Comparison of ENCODE assay signal across 9 mouse cellular contexts in the genomic region with DNA sequence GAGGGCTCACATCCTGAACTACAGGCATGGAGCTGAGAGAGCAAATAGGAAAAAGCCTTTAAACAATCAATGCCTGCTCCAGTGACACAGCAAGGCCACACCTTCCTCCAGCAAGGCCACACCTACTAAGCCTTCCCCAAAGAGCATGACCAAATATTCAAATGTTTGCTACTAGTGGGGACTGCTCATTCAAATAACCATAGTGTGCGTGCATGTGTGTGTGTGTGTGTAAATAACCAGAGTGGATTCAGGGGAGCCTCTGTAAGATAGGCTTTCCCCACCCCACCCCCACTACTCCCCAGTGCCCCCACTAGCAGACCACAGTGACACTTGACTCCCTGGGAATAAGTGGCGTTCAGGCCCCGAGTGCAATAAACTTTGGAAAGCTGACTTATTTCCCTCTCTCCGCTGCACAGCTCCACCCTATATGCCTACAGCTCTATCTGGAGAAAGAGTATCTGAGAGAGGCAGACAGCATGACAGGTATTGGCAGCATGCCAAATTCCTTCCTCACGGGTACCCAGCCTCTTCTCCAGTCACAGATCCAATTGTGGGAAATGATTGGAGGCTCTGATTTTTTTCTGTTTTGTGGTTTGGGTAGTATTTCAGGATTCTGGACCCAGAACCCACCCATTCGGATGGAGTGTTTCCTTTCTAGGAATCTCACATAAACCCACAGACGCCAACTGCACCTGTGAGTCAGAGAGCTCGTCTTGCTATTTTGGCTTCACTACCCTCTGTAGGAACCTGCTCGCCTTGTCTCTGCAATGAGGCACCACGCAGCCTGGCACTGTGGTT. TPM values are rescaled to one million over a fixed set of nuclear protein-coding genes. Genes with fewer than 3 reads are reported as not detected.
DNase-seq lines count a peak whose midpoint lies in the region; ATAC-seq lines count a peak whose summit lies in the region.
"Had no signal": no experiment of that assay in that cellular context is flagged by ENCODE, and none has a peak within 500 bp of the region (broad histone marks: within the 10 kb centered on the region; RNA-seq: fewer than 3 reads in every experiment).

No protein-coding gene starts in this region.

- H3K4me3 ChIP-seq in midbrain, embryonic 14.5 days (replicated peaks; ENCODE audit: low read depth, low read length), result no peak overlapping the region
- H3K4me3 ChIP-seq in midbrain, embryonic 10.5 days, result no peak overlapping the region
- H3K4me3 ChIP-seq in hindbrain, embryonic 13.5 days, result no peak overlapping the region
- H3K4me3 ChIP-seq: layer of hippocampus, adult 2 months had no signal

- H3K9ac ChIP-seq in midbrain, embryonic 14.5 days (replicated peaks; ENCODE audit: low read length), result no peak overlapping the region
- no peak overlapping the region for H3K9ac ChIP-seq in hindbrain, embryonic 13.5 days

- H3K4me1 ChIP-seq in midbrain, embryonic 14.5 days (ENCODE audit: control insufficient read depth, insufficient read depth, low read length), result no peaks in the 10 kb centered on the region
- no peaks in the 10 kb centered on the region; the same call in 1 of the 2 replicates for H3K4me1 ChIP-seq in midbrain, embryonic 10.5 days
- peaks cover 12% of the 10 kb centered on the region for H3K4me1 ChIP-seq in hindbrain, embryonic 13.5 days (replicated peaks)

- H3K4me2 ChIP-seq in midbrain, embryonic 14.5 days (ENCODE audit: low read length), result no peak overlapping the region
- H3K4me2 ChIP-seq in hindbrain, embryonic 13.5 days, result no peak overlapping the region

- H3K36me3 ChIP-seq in midbrain, embryonic 14.5 days (ENCODE audit: control insufficient read depth, insufficient read depth, low read length), result no peaks in the 10 kb centered on the region
- H3K36me3 ChIP-seq in midbrain, embryonic 10.5 days, result no peaks in the 10 kb centered on the region
- H3K36me3 ChIP-seq in hindbrain, embryonic 13.5 days, result no peaks in the 10 kb centered on the region

- ATAC-seq in cerebellum, adult (ENCODE audit: insufficient number of reproducible peaks, low FRiP score, low TSS enrichment), result no peak
- ATAC-seq in midbrain, embryonic 14.5 days (ENCODE audit: low FRiP score, low TSS enrichment), result no peak
- 0 out of 2 replicates have a peak, but pooled peaks have one; percentile 13 for ATAC-seq in hindbrain, embryonic 13.5 days (ENCODE audit: low FRiP score)

- WGBS in midbrain, embryonic 14.5 days, result 54% methylated on average over 10 of the region's 10 CpGs
- 76% methylated on average over 10 of the region's 10 CpGs for WGBS in midbrain, embryonic 10.5 days
- 65% methylated on average over 10 of the region's 10 CpGs for WGBS in hindbrain, embryonic 13.5 days

- no peak overlapping the region for H3K27ac ChIP-seq in midbrain, embryonic 14.5 days (replicated peaks; ENCODE audit: low read depth, low read length)
- no peak overlapping the region for H3K27ac ChIP-seq in midbrain, embryonic 10.5 days (replicated peaks)
- H3K27ac ChIP-seq in hindbrain, embryonic 13.5 days, result no peak overlapping the region
- H3K27ac ChIP-seq: layer of hippocampus, adult 2 months had no signal

- peak; percentile 66 to 69 for DNase-seq in cerebellum, postnatal 10 days
- peak; percentile 68 for DNase-seq in midbrain, embryonic 14.5 days
- no peak for DNase-seq in midbrain, embryonic 10.5 days (ENCODE audit: low spot score)
- DNase-seq in left cerebral cortex, postnatal 25 days (ENCODE audit: low spot score in 2 of 2), result peak; percentile 82 to 97
- no peak for DNase-seq in thymus, postnatal 10 days (ENCODE audit: low spot score in 2 of 2)
- no peak for DNase-seq in c-Kit-positive CD71-positive TER-119-positive erythroid progenitor cells, embryonic 14.5 days (ENCODE audit: low spot score)

- intact Hi-C loops in left cerebral cortex, postnatal 25 days (cut with DNase I), result loop anchor here (2.0 kb wide), 1 partner anchor 61 kb away; a partner anchor contains a TSS

- no peaks in the 10 kb centered on the region for H3K9me3 ChIP-seq in midbrain, embryonic 14.5 days (ENCODE audit: control insufficient read depth, low read length)
- no peaks in the 10 kb centered on the region for H3K9me3 ChIP-seq in midbrain, embryonic 10.5 days (replicated peaks)
- no peaks in the 10 kb centered on the region for H3K9me3 ChIP-seq in hindbrain, embryonic 13.5 days

- no peaks in the 10 kb centered on the region for H3K27me3 ChIP-seq in midbrain, embryonic 14.5 days (ENCODE audit: control insufficient read depth, insufficient read depth, low read length)
- H3K27me3 ChIP-seq in midbrain, embryonic 10.5 days (ENCODE audit: low read depth, poor library complexity, severe bottlenecking), result no peaks in the 10 kb centered on the region
- H3K27me3 ChIP-seq in hindbrain, embryonic 13.5 days, result no peaks in the 10 kb centered on the region

RNA-seq across cellular contexts. Expression of a gene that starts 25.0 kb away (rescaled TPM):
- 7.9 and 10.8 TPM in 2 replicates for polyA plus RNA-seq in midbrain, embryonic 14.5 days (2014; fragmentation: Nextera tagmentation; extraction: Ambion mirVana)
- 10.2 and 10.8 TPM in 2 replicates for polyA plus RNA-seq in midbrain, embryonic 10.5 days (2016; fragmentation: Nextera tagmentation; extraction: Ambion mirVana)
- polyA plus RNA-seq in hindbrain, embryonic 13.5 days (2015; fragmentation: Nextera tagmentation; extraction: Ambion mirVana), result 13.0 and 20.0 TPM in 2 replicates
- total RNA-seq in left cerebral cortex, postnatal 25 days (2021), result 10 to 100 TPM; 22.6 to 27.8 TPM

RNA-seq across cellular contexts. Expression of a gene that starts 34.0 kb away (rescaled TPM):
- 99.9 and 159 TPM in 2 replicates for polyA plus RNA-seq in midbrain, embryonic 14.5 days (2014; fragmentation: Nextera tagmentation; extraction: Ambion mirVana)
- 0.70 and 2.8 TPM in 2 replicates for polyA plus RNA-seq in midbrain, embryonic 10.5 days (2016; fragmentation: Nextera tagmentation; extraction: Ambion mirVana)
- 108 and 116 TPM in 2 replicates for polyA plus RNA-seq in hindbrain, embryonic 13.5 days (2015; fragmentation: Nextera tagmentation; extraction: Ambion mirVana)
- total RNA-seq in left cerebral cortex, postnatal 25 days (2021), result 100 to 1,000 TPM; 185 to 232 TPM

RNA-seq across cellular contexts. Expression of a gene that starts 39.7 kb away (rescaled TPM):
- polyA plus RNA-seq in midbrain, embryonic 14.5 days (2014; fragmentation: Nextera tagmentation; extraction: Ambion mirVana), result 2.8 and 9.0 TPM in 2 replicates
- polyA plus RNA-seq in midbrain, embryonic 10.5 days (2016; fragmentation: Nextera tagmentation; extraction: Ambion mirVana), result 3.5 and 6.8 TPM in 2 replicates
- polyA plus RNA-seq in hindbrain, embryonic 13.5 days (2015; fragmentation: Nextera tagmentation; extraction: Ambion mirVana), result 27.3 and 30.6 TPM in 2 replicates
- total RNA-seq in left cerebral cortex, postnatal 25 days (2021), result 10 to 100 TPM; 79.9 to 81.6 TPM

RNA-seq across cellular contexts. Expression of a gene that starts 41.8 kb away (rescaled TPM):
- polyA plus RNA-seq in midbrain, embryonic 14.5 days (2014; fragmentation: Nextera tagmentation; extraction: Ambion mirVana), result 0.16 and 0.17 TPM in 2 replicates
- 1.1 and 1.2 TPM in 2 replicates for polyA plus RNA-seq in midbrain, embryonic 10.5 days (2016; fragmentation: Nextera tagmentation; extraction: Ambion mirVana)
- 1.1 and 1.6 TPM in 2 replicates for polyA plus RNA-seq in hindbrain, embryonic 13.5 days (2015; fragmentation: Nextera tagmentation; extraction: Ambion mirVana)
- 10 to 100 TPM; 24.2 to 24.9 TPM for total RNA-seq in left cerebral cortex, postnatal 25 days (2021)

RNA-seq across cellular contexts. Expression of a gene that starts 43.7 kb away (rescaled TPM):
- polyA plus RNA-seq in midbrain, embryonic 14.5 days (2014; fragmentation: Nextera tagmentation; extraction: Ambion mirVana), result 0.36 and 0.37 TPM in 2 replicates
- 0.71 and 0.91 TPM in 2 replicates for polyA plus RNA-seq in midbrain, embryonic 10.5 days (2016; fragmentation: Nextera tagmentation; extraction: Ambion mirVana)
- polyA plus RNA-seq in hindbrain, embryonic 13.5 days (2015; fragmentation: Nextera tagmentation; extraction: Ambion mirVana), result 0.96 and 0.97 TPM in 2 replicates
- total RNA-seq in left cerebral cortex, postnatal 25 days (2021), result not detected
- total RNA-seq: layer of hippocampus, adult 2 months had no signal

Comparison
In these comparisons a context has a peak if more than half of its experiments do, and no peak if none do; other contexts are left out.
1. DNase-seq: peak in cerebellum, postnatal 10 days (2 of 2), midbrain, embryonic 14.5 days (single experiment) and left cerebral cortex, postnatal 25 days (2 of 2); none in midbrain, embryonic 10.5 days (single experiment), thymus, postnatal 10 days (0 of 2) and c-Kit-positive CD71-positive TER-119-positive erythroid progenitor cells, embryonic 14.5 days (single experiment).
2. RNA of a gene that starts 34.0 kb away (polyA plus RNA-seq): 108 to 116 TPM in hindbrain, embryonic 13.5 days and 99.9 to 159 TPM in midbrain, embryonic 14.5 days; 0.70 to 2.8 TPM in midbrain, embryonic 10.5 days; every median in the first group is over 10 times any median in the second.